Mouse (Mus musculus) hindbrain, embryonic 10.5 days (tissue): ENCODE results near the gene Poc5. TPM values are rescaled to one million over a fixed set of nuclear protein-coding genes. Genes with fewer than 3 reads are reported as not detected.

ENCODE experiments used
- DNase-seq: peaks from one replicate; pipeline ENCODE4 v3.0.0-alpha.2; 2017; ENCODE audit warnings: low spot score
- H3K27ac ChIP-seq: fragments of 300-500 bp; sonication (generic); 2 replicates; pipeline ENCODE4 v1.5.1; 2016; ENCODE audit warnings: mild to moderate bottlenecking, moderate library complexity
- H3K27me3 ChIP-seq: fragments of 300-500 bp; sonication (generic); 2 replicates; pipeline ENCODE4 v1.6.1; 2016; ENCODE audit warnings: mild to moderate bottlenecking; ENCODE audit not compliant: poor library complexity, insufficient read depth, severe bottlenecking
- H3K36me3 ChIP-seq: fragments of 300-500 bp; sonication (generic); 2 replicates; pipeline ENCODE4 v1.6.1; 2016; ENCODE audit warnings: mild to moderate bottlenecking, moderate library complexity
- H3K4me1 ChIP-seq: fragments of 300-500 bp; sonication (generic); replicated peaks from 2 replicates; pipeline ENCODE4 v1.6.1; 2016; ENCODE audit warnings: mild to moderate bottlenecking
- H3K4me3 ChIP-seq: fragments of 300-500 bp; sonication (generic); 2 replicates; pipeline ENCODE4 v1.5.1; 2016; ENCODE audit warnings: mild to moderate bottlenecking, moderate library complexity
- H3K9me3 ChIP-seq: fragments of 300-500 bp; sonication (generic); 2 replicates; pipeline ENCODE4 v1.6.1; 2016; ENCODE audit warnings: mild to moderate bottlenecking, moderate library complexity
- WGBS: fragments of 180-500 bp; shearing (Covaris S2); methylation state at CpG from one replicate; pipeline ENCODE4 v1.1.7; 2016; 5-methylcytosine and 5-hydroxymethylcytosine counted together
- polyA plus RNA-seq: library from polyadenylated mRNA; unstranded; fragments of >200 nt; fragmentation: Nextera tagmentation; extraction: Ambion mirVana; gene quantifications from 2 replicates; pipeline ENCODE4 v1.2.1, GENCODE M21; 2016

Poc5 gene
- polyA plus RNA-seq, 1 experiment from 2014 or later: 18.8 TPM

DNA sequence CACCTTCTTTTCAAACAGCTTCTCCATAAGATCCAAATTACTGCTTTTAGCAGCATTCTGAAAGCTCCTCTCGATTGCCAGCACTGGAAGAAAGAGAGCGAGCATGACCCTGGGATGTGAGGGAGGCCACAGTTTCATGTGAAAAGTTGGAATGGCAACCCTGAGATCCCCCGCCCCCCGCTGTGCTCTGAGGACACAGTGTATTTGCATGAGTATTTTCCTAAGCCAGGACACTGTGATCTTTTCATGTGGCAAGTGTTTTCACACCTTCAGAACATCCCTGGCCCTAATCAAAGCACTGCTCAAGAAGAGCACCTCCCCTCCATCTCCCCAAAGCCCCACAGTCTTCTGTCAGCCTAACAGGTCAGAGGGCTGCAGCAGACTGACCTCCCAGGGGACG is 77.2 kb downstream of the Poc5 start:
- Histone ChIP-seq H3K36me3 (no peaks in the 10 kb centered on the region), H3K27ac (no peak overlapping the region), H3K9me3 (no peaks in the 10 kb centered on the region), H3K4me3 (no peak overlapping the region), H3K27me3 (no peaks in the 10 kb centered on the region), H3K4me1 (no peaks in the 10 kb centered on the region)
- WGBS: 47% methylated on average over 5 of the region's 5 CpGs
- DNase-seq: no peak

Other genes starting within 250 kb of the Poc5 start
- 0.21 TPM in 1 of 2 replicates, not detected in the other for gene Ankdd1b, start 82.9 kb downstream of the Poc5 start, polyA plus RNA-seq
- gene Gm17622, start 102.4 kb downstream of the Poc5 start, polyA plus RNA-seq: not detected in 2 replicates
- gene Polk, start 154.3 kb downstream of the Poc5 start, polyA plus RNA-seq: 7.5 and 9.1 TPM in 2 replicates
- gene Col4a3bp, start 154.3 kb downstream of the Poc5 start, polyA plus RNA-seq: 6.4 and 6.8 TPM in 2 replicates